Mouse (Mus musculus) layer of hippocampus, postnatal 36 days (tissue): ENCODE measurements around the gene Cd46. TPM values are rescaled to one million over a fixed set of nuclear protein-coding genes. Genes with fewer than 3 reads are reported as not detected.

Experiments used
- microRNA-seq, 2 experiments: library from miRNA; unstranded; fragments of <30 nt; microRNA quantifications; one replicate each; pipeline ENCODE4 v1.2.0; 2021
- total RNA-seq, 2 experiments: library from RNA; stranded (reverse); gene quantifications; 2 replicates each; pipeline ENCODE4 v1.2.3; 2021

Cd46 gene
- total RNA-seq, 2 experiments from 2014 or later: 3.9 to 4.9 TPM

Small RNA genes lying within 50 kb of the gene (microRNA-seq; reads per million reads assigned to microRNA genes)
- gene Mir29b-2 (74.1 to 84.6 reads per million in 2 experiments), gene Mir29c (633 to 1,654 reads per million in 2 experiments)

Other genes with a start within 250 kb of the Cd46 start
- 10 to 100 TPM; 24.8 to 27.2 TPM for gene Cd34, start 153.4 kb downstream of the Cd46 start, total RNA-seq
- gene Cr1l, start 39.3 kb upstream of the Cd46 start, total RNA-seq: 10 to 100 TPM; 36.4 to 37.6 TPM
- gene Cr2, start 84.5 kb upstream of the Cd46 start, total RNA-seq: under 1 TPM; 0.13 to 0.77 TPM